Mouse (Mus musculus) erythroblast, embryonic 14.5 days (primary cell): Measurements from ENCODE around the gene Krtap19-4. TPM values are rescaled to one million over a fixed set of nuclear protein-coding genes. Genes with fewer than 3 reads are reported as not detected.

Experiments
- H3K27me3 ChIP-seq: 2 replicates; pipeline ENCODE4 v1.6.1; 2012; ENCODE audit warnings: inconsistent platforms; ENCODE audit not compliant: control insufficient read depth
- H3K36me3 ChIP-seq: 2 replicates; pipeline ENCODE4 v1.6.1; 2012; ENCODE audit warnings: mild to moderate bottlenecking, inconsistent platforms; ENCODE audit not compliant: control insufficient read depth
- H3K4me1 ChIP-seq: 2 replicates; pipeline ENCODE4 v1.6.1; 2012; ENCODE audit warnings: inconsistent platforms; ENCODE audit not compliant: control insufficient read depth
- H3K4me3 ChIP-seq: replicated peaks from 2 replicates; pipeline ENCODE3; 2012; ENCODE audit warnings: moderate library complexity, mild to moderate bottlenecking, inconsistent platforms
- H3K9me3 ChIP-seq: 2 replicates; pipeline ENCODE4 v1.6.1; 2012; ENCODE audit warnings: low read length, inconsistent platforms, mixed read lengths; ENCODE audit not compliant: control insufficient read depth
- GATA1 ChIP-seq: IDR thresholded peaks from 2 replicates; pipeline ENCODE4 v1.6.1; 2012; ENCODE audit warnings: low read length, inconsistent platforms, mixed read lengths
- TAL1 ChIP-seq: IDR thresholded peaks from 3 replicates; pipeline ENCODE4 v1.6.1; 2012; ENCODE audit warnings: low read length, inconsistent platforms, mixed read lengths
- polyA plus RNA-seq: library from polyadenylated mRNA; stranded (reverse); fragments of >175 nt; gene quantifications from 2 replicates; pipeline ENCODE4 v1.2.3, GENCODE M21; 2012

The Krtap19-4 gene
- polyA plus RNA-seq, 1 experiment: not detected

- Histone ChIP-seq H3K27me3 (no peaks in the 10 kb centered on the region), H3K9me3 (peaks cover 7% of the 10 kb centered on the region; the same call in 1 of the 2 replicates), H3K4me1 (no peaks in the 10 kb centered on the region), H3K4me3 (no peak overlapping the region), H3K36me3 (no peaks in the 10 kb centered on the region)
- TF ChIP-seq GATA1 (no peak), TAL1 (no peak)
These were observed 37.5 kb downstream of the Krtap19-4 start for GRCm38 (mm10) chr16:88847363-88847762.

Other genes with a start within 250 kb of the Krtap19-4 start
- gene Krtap26-1, start 237.3 kb downstream of the Krtap19-4 start, polyA plus RNA-seq: not detected in 2 replicates
- gene Krtap27-1, start 213.4 kb downstream of the Krtap19-4 start, polyA plus RNA-seq: not detected in 2 replicates
- not detected in 2 replicates for gene 2310061N02Rik, start 177.1 kb downstream of the Krtap19-4 start, polyA plus RNA-seq
- not detected in 2 replicates for gene Krtap13-1, start 156.2 kb downstream of the Krtap19-4 start, polyA plus RNA-seq
- gene Krtap13, start 133.5 kb downstream of the Krtap19-4 start, polyA plus RNA-seq: not detected in 2 replicates
- not detected in 2 replicates for gene 2310034C09Rik, start 126.2 kb downstream of the Krtap19-4 start, polyA plus RNA-seq
- gene 2310057N15Rik, start 110.9 kb downstream of the Krtap19-4 start, polyA plus RNA-seq: not detected in 2 replicates
- gene Gm5965, start 107.2 kb downstream of the Krtap19-4 start, polyA plus RNA-seq: not detected in 2 replicates
- 0.07 TPM in 1 of 2 replicates, not detected in the other for gene Gm20741, start 72.9 kb downstream of the Krtap19-4 start, polyA plus RNA-seq
- gene Krtap15, start 64.9 kb downstream of the Krtap19-4 start, polyA plus RNA-seq: not detected in 2 replicates
- gene Krtap14, start 58.9 kb downstream of the Krtap19-4 start, polyA plus RNA-seq: not detected in 2 replicates
- gene Krtap19-1, start 15.7 kb downstream of the Krtap19-4 start, polyA plus RNA-seq: not detected in 2 replicates
- not detected in 2 replicates for gene Krtap19-2, start 10.8 kb downstream of the Krtap19-4 start, polyA plus RNA-seq
- gene Krtap19-3, start 7.1 kb downstream of the Krtap19-4 start, polyA plus RNA-seq: not detected in 2 replicates
- gene Krtap19-5, start 11.4 kb upstream of the Krtap19-4 start, polyA plus RNA-seq: not detected in 2 replicates
- gene Krtap19-9b, start 47.2 kb upstream of the Krtap19-4 start, polyA plus RNA-seq: not detected in 2 replicates
- not detected in 2 replicates for gene Krtap16-3, start 77.8 kb upstream of the Krtap19-4 start, polyA plus RNA-seq
- not detected in 2 replicates for gene Krtap22-2, start 125.7 kb upstream of the Krtap19-4 start, polyA plus RNA-seq
- gene Gm10229, start 130.2 kb upstream of the Krtap19-4 start, polyA plus RNA-seq: not detected in 2 replicates
- gene Krtap6-1, start 146.6 kb upstream of the Krtap19-4 start, polyA plus RNA-seq: not detected in 2 replicates
- gene Gm10228, start 156.4 kb upstream of the Krtap19-4 start, polyA plus RNA-seq: not detected in 2 replicates
- gene Krtap6-5, start 162.8 kb upstream of the Krtap19-4 start, polyA plus RNA-seq: not detected in 2 replicates
- gene 1110025L11Rik, start 178.9 kb upstream of the Krtap19-4 start, polyA plus RNA-seq: not detected in 2 replicates
- not detected in 2 replicates for gene Krtap6-3, start 198.9 kb upstream of the Krtap19-4 start, polyA plus RNA-seq